Mouse (Mus musculus): Measurements from ENCODE around the gene Retreg3. TPM values are rescaled to one million over a fixed set of nuclear protein-coding genes. Genes with fewer than 3 reads are reported as not detected.

Retreg3 gene
- total and polyA plus RNA-seq, 3 experiments: 28.5 to 31.8 (median 31.0) TPM

DNA sequence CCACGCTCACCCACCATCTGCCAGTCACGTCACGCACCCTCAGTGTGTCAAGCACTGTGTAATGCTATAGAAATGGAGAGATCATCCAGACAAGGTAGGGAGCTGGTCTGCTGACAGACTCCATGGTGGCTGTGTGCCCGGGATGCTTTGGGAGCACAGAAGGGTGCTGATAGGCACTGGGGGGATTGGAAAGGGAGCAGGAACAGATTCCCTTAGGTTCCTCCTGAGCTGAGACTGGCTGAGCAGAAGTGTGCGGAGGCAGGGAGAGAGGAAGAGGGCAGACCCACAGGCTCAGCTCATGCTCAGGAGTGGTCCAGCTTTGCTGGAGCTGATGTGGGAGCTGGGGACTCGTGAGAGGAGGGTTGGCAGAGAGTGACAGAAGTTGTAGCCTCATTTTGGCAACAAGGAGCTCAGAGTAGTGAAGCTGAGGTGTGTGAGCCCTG, 68.6 kb downstream of the Retreg3 start:
- TF ChIP-seq CTCF (IDR thresholded peaks at IDR 0.05) (no peak), EP300 (IDR thresholded peaks at IDR 0.05; ENCODE audit: insufficient read depth, low read depth, low read length) (no peak), POLR2A (IDR thresholded peaks at IDR 0.05; ENCODE audit: insufficient read depth, low read depth, low read length) (no peak)
- no peak for DNase-seq
- peaks cover 1% of the 10 kb centered on the region for H3K36me3 ChIP-seq (ENCODE audit: control insufficient read depth, insufficient read depth, low read length)
- 74% methylated on average over 6 of the region's 6 CpGs for WGBS
- intact Hi-C loops (cut with DNase I): no loop called here
- no peak overlapping the region for H3K9ac ChIP-seq (ENCODE audit: low read depth, low read length)
- H3K4me1 ChIP-seq (ENCODE audit: control insufficient read depth, insufficient read depth, low read length): peaks cover 7% of the 10 kb centered on the region
- H3K4me3 ChIP-seq: no peak overlapping the region
- no peak overlapping the region; the same call in 1 of the 2 replicates for H3K27ac ChIP-seq
- no peaks in the 10 kb centered on the region for H3K79me2 ChIP-seq (replicated peaks; ENCODE audit: control insufficient read depth, insufficient read depth, low read length)
- H3K27me3 ChIP-seq (ENCODE audit: control insufficient read depth, insufficient read depth, low read length): no peaks in the 10 kb centered on the region

DNA sequence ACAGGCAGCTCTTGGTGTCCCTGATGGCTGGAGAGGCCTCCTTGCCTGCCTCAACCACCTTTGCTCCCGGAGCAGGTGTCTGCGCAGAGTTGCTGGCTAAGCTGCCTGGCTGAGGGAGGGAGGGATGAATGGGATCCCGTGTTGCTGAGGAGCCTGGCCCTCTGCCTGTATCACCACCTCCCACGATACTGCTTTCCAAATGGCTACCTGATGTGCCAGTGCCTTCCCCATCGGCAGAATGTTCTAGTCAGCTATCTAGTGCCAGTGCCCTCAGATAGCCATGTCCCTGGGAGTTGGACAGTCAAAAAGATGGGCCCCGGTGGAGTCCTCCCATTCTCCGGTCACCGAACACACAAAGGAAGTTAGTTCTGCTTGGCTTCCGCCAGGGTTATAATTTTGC, 69.3 kb downstream of the Retreg3 start:
- TF ChIP-seq POLR2A (IDR thresholded peaks at IDR 0.05; ENCODE audit: insufficient read depth, low read depth, low read length) (no peak), CTCF (IDR thresholded peaks at IDR 0.05) (no peak), EP300 (IDR thresholded peaks at IDR 0.05; ENCODE audit: insufficient read depth, low read depth, low read length) (no peak)
- H3K9ac ChIP-seq (ENCODE audit: low read depth, low read length): no peak overlapping the region
- H3K4me3 ChIP-seq: no peak overlapping the region
- no peak for DNase-seq
- no peak overlapping the region for H3K27ac ChIP-seq
- H3K4me1 ChIP-seq (ENCODE audit: control insufficient read depth, insufficient read depth, low read length): peaks cover 7% of the 10 kb centered on the region
- WGBS: 55% methylated on average over 9 of the region's 9 CpGs
- no peaks in the 10 kb centered on the region for H3K79me2 ChIP-seq (replicated peaks; ENCODE audit: control insufficient read depth, insufficient read depth, low read length)
- intact Hi-C loops (cut with DNase I): no loop called here
- peaks cover 5% of the 10 kb centered on the region for H3K36me3 ChIP-seq (ENCODE audit: control insufficient read depth, insufficient read depth, low read length)
- H3K27me3 ChIP-seq (ENCODE audit: control insufficient read depth, insufficient read depth, low read length): no peaks in the 10 kb centered on the region

DNA sequence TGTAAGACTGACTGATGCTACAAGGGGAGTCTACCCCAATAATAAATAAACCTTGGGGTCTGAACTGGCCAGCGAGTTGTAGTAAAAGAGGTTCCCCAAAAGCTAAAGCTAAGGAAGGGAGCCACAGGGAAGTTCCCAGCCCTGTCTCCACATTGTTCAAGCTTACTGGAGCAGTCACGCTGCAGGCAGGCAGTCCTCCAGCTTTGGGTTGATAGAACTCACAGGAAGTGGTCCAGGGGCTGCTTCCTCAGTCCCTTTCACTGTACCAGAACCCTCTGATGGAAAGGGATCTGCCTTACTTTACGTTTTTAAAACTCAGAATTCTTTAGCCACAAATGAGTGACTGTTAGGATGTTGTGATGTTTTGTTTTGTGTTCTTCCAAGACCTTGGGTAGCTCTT, 72.2 kb downstream of the Retreg3 start:
- TF ChIP-seq EP300 (IDR thresholded peaks at IDR 0.05; ENCODE audit: insufficient read depth, low read depth, low read length): no peak
- Histone ChIP-seq H3K4me3 (no peak overlapping the region), H3K4me1 (ENCODE audit: control insufficient read depth, insufficient read depth, low read length) (peaks cover 4% of the 10 kb centered on the region), H3K79me2 (replicated peaks; ENCODE audit: control insufficient read depth, insufficient read depth, low read length) (no peaks in the 10 kb centered on the region), H3K27ac (no peak overlapping the region), H3K9ac (ENCODE audit: low read depth, low read length) (no peak overlapping the region), H3K36me3 (ENCODE audit: control insufficient read depth, insufficient read depth, low read length) (peaks cover 5% of the 10 kb centered on the region), H3K27me3 (ENCODE audit: control insufficient read depth, insufficient read depth, low read length) (no peaks in the 10 kb centered on the region)
- no peak for DNase-seq
- intact Hi-C loops (cut with DNase I): no loop called here
- 68% methylated on average over 3 of the region's 3 CpGs for WGBS

DNA sequence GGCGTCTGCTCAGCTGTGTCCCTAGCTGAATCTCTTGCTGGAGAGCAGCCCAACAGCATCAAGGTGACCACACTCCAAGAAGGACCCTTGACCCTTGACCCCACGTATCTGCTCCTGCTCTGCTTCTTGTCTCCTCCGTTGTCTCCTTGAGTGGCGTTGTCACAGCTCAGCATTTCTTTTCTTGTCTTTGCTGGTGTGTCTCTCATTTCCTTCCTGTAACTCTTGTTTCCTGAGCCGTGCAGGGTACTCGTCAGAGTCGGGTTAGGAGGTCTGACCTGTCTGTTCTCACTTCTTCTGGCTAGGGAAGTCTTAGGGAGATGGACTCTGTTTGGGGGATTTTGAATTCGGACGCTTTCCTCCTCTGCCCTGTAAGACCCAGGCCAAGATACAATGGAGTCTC, 73.3 kb downstream of the Retreg3 start:
- WGBS: 35% methylated on average over 9 of the region's 9 CpGs
- no peak overlapping the region for H3K4me3 ChIP-seq
- H3K9ac ChIP-seq (ENCODE audit: low read depth, low read length): no peak overlapping the region
- DNase-seq: no peak
- H3K79me2 ChIP-seq (replicated peaks; ENCODE audit: control insufficient read depth, insufficient read depth, low read length): no peaks in the 10 kb centered on the region
- intact Hi-C loops (cut with DNase I): no loop called here
- H3K36me3 ChIP-seq (ENCODE audit: control insufficient read depth, insufficient read depth, low read length): peaks cover 5% of the 10 kb centered on the region
- no peaks in the 10 kb centered on the region for H3K27me3 ChIP-seq (ENCODE audit: control insufficient read depth, insufficient read depth, low read length)
- TF ChIP-seq EP300 (IDR thresholded peaks at IDR 0.05; ENCODE audit: insufficient read depth, low read depth, low read length): no peak
- TF ChIP-seq CTCF (IDR thresholded peaks at IDR 0.05): no peak
- no peak for TF ChIP-seq POLR2A (IDR thresholded peaks at IDR 0.05; ENCODE audit: insufficient read depth, low read depth, low read length)
- peaks cover 2% of the 10 kb centered on the region; the same call in 1 of the 2 replicates for H3K4me1 ChIP-seq (ENCODE audit: control insufficient read depth, insufficient read depth, low read length)
- H3K27ac ChIP-seq: no peak overlapping the region; the same call in 1 of the 2 replicates

Small RNA genes lying within 50 kb of the gene (microRNA-seq; reads per million reads assigned to microRNA genes)
- gene Gm27626: 0 to 0.77 reads per million in 2 experiments

Other genes with a start within 250 kb of the Retreg3 start
- 10 to 100 TPM; 93.0 to 94.7 TPM for gene Stat3, start 180.4 kb downstream of the Retreg3 start, total RNA-seq (2021)
- gene Stat3, start 180.4 kb downstream of the Retreg3 start, polyA plus RNA-seq (2012; rRNA removed): 85.8 and 134 TPM in 2 replicates
- gene Cavin1, start 149.0 kb downstream of the Retreg3 start, total RNA-seq (2021): 100 to 1,000 TPM; 219 to 225 TPM
- 114 and 135 TPM in 2 replicates for gene Cavin1, start 149.0 kb downstream of the Retreg3 start, polyA plus RNA-seq (2012; rRNA removed)
- gene Atp6v0a1, start 110.4 kb downstream of the Retreg3 start, total RNA-seq (2021): 10 to 100 TPM; 89.6 to 92.6 TPM
- 77.4 and 85.9 TPM in 2 replicates for gene Atp6v0a1, start 110.4 kb downstream of the Retreg3 start, polyA plus RNA-seq (2012; rRNA removed)
- 1 to 10 TPM; 7.4 to 8.3 TPM for gene Naglu, start 49.9 kb downstream of the Retreg3 start, total RNA-seq (2021)
- gene Naglu, start 49.9 kb downstream of the Retreg3 start, polyA plus RNA-seq (2012; rRNA removed): 11.0 and 14.3 TPM in 2 replicates
- gene Hsd17b1, start 41.5 kb downstream of the Retreg3 start, total RNA-seq (2021): under 1 TPM; 0.47 to 0.70 TPM
- gene Hsd17b1, start 41.5 kb downstream of the Retreg3 start, polyA plus RNA-seq (2012; rRNA removed): 0.32 and 0.55 TPM in 2 replicates
- gene Coasy, start 37.3 kb downstream of the Retreg3 start, total RNA-seq (2021): 10 to 100 TPM; 15.8 to 17.5 TPM
- gene Coasy, start 37.3 kb downstream of the Retreg3 start, polyA plus RNA-seq (2012; rRNA removed): 22.1 and 24.6 TPM in 2 replicates
- 10 to 100 TPM; 18.1 to 21.3 TPM for gene Mlx, start 32.6 kb downstream of the Retreg3 start, total RNA-seq (2021)
- gene Mlx, start 32.6 kb downstream of the Retreg3 start, polyA plus RNA-seq (2012; rRNA removed): 23.0 and 45.2 TPM in 2 replicates
- gene Psmc3ip, start 24.5 kb downstream of the Retreg3 start, total RNA-seq (2021): 1 to 10 TPM; 1.6 to 2.7 TPM
- 1.1 and 1.3 TPM in 2 replicates for gene Psmc3ip, start 24.5 kb downstream of the Retreg3 start, polyA plus RNA-seq (2012; rRNA removed)
- gene Tubg1, start within 50 bp of the Retreg3 start, total RNA-seq (2021): 10 to 100 TPM; 22.7 to 23.6 TPM
- 14.2 and 17.2 TPM in 2 replicates for gene Tubg1, start within 50 bp of the Retreg3 start, polyA plus RNA-seq (2012; rRNA removed)
- gene Tubg2, start 36.0 kb upstream of the Retreg3 start, total RNA-seq (2021): 1 to 10 TPM; 3.5 TPM
- 2.1 and 2.9 TPM in 2 replicates for gene Tubg2, start 36.0 kb upstream of the Retreg3 start, polyA plus RNA-seq (2012; rRNA removed)
- gene Cntnap1, start 50.6 kb upstream of the Retreg3 start, total RNA-seq (2021): 1 to 10 TPM; 1.3 to 1.5 TPM
- 3.1 and 4.0 TPM in 2 replicates for gene Cntnap1, start 50.6 kb upstream of the Retreg3 start, polyA plus RNA-seq (2012; rRNA removed)
- gene Plekhh3, start 51.5 kb upstream of the Retreg3 start, total RNA-seq (2021): 10 to 100 TPM; 14.3 to 28.1 TPM
- gene Plekhh3, start 51.5 kb upstream of the Retreg3 start, polyA plus RNA-seq (2012; rRNA removed): 24.4 and 26.7 TPM in 2 replicates
- not detected for gene Ccr10, start 55.5 kb upstream of the Retreg3 start, total RNA-seq (2021)
- 0.14 TPM in 1 of 2 replicates, not detected in the other for gene Ccr10, start 55.5 kb upstream of the Retreg3 start, polyA plus RNA-seq (2012; rRNA removed)
- gene Ezh1, start 106.6 kb upstream of the Retreg3 start, total RNA-seq (2021): 10 to 100 TPM; 29.8 to 31.4 TPM
- 26.1 and 34.1 TPM in 2 replicates for gene Ezh1, start 106.6 kb upstream of the Retreg3 start, polyA plus RNA-seq (2012; rRNA removed)
- gene Ramp2, start 126.1 kb upstream of the Retreg3 start, total RNA-seq (2021): 10 to 100 TPM; 89.1 to 90.3 TPM
- gene Ramp2, start 126.1 kb upstream of the Retreg3 start, polyA plus RNA-seq (2012; rRNA removed): 130 and 172 TPM in 2 replicates
- gene Vps25, start 133.8 kb upstream of the Retreg3 start, total RNA-seq (2021): 10 to 100 TPM; 82.5 to 90.1 TPM
- gene Vps25, start 133.8 kb upstream of the Retreg3 start, polyA plus RNA-seq (2012; rRNA removed): 83.2 and 96.8 TPM in 2 replicates
- 10 to 100 TPM in 1 of 2 experiments, 1 to 10 TPM in 1; 9.2 to 12.6 TPM for gene Wnk4, start 140.7 kb upstream of the Retreg3 start, total RNA-seq (2021)
- 12.1 and 13.9 TPM in 2 replicates for gene Wnk4, start 140.7 kb upstream of the Retreg3 start, polyA plus RNA-seq (2012; rRNA removed)
- gene Cntd1, start 159.1 kb upstream of the Retreg3 start, total RNA-seq (2021): under 1 TPM; 0.23 to 0.36 TPM
- 0.06 and 0.12 TPM in 2 replicates for gene Cntd1, start 159.1 kb upstream of the Retreg3 start, polyA plus RNA-seq (2012; rRNA removed)
- gene Coa3, start 159.2 kb upstream of the Retreg3 start, total RNA-seq (2021): 100 to 1,000 TPM in 1 of 2 experiments, 10 to 100 TPM in 1; 88.4 to 101 TPM
- gene Coa3, start 159.2 kb upstream of the Retreg3 start, polyA plus RNA-seq (2012; rRNA removed): 153 and 302 TPM in 2 replicates
- gene Becn1, start 182.4 kb upstream of the Retreg3 start, total RNA-seq (2021): 10 to 100 TPM; 86.3 to 86.5 TPM
- gene Becn1, start 182.4 kb upstream of the Retreg3 start, polyA plus RNA-seq (2012; rRNA removed): 36.1 and 43.7 TPM in 2 replicates
- 100 to 1,000 TPM in 1 of 2 experiments, 10 to 100 TPM in 1; 81.9 to 112 TPM for gene Psme3, start 196.3 kb upstream of the Retreg3 start, total RNA-seq (2021)
- 55.5 and 69.1 TPM in 2 replicates for gene Psme3, start 196.3 kb upstream of the Retreg3 start, polyA plus RNA-seq (2012; rRNA removed)
- gene Aoc2, start 205.2 kb upstream of the Retreg3 start, total RNA-seq (2021): 1 to 10 TPM; 1.6 to 2.2 TPM
- gene Aoc2, start 205.2 kb upstream of the Retreg3 start, polyA plus RNA-seq (2012; rRNA removed): 1.9 and 2.3 TPM in 2 replicates
- gene Aoc3, start 210.7 kb upstream of the Retreg3 start, total RNA-seq (2021): 10 to 100 TPM; 11.5 to 13.3 TPM
- gene Aoc3, start 210.7 kb upstream of the Retreg3 start, polyA plus RNA-seq (2012; rRNA removed): 21.8 and 22.0 TPM in 2 replicates
- not detected for gene G6pc, start 247.7 kb upstream of the Retreg3 start, total RNA-seq (2021)
- gene G6pc, start 247.7 kb upstream of the Retreg3 start, polyA plus RNA-seq (2012; rRNA removed): 0.15 TPM in 1 of 2 replicates, not detected in the other

Measured in heart, adult 2 months (tissue).